Mouse (Mus musculus): ENCODE results near the gene Lrrfip1. TPM values are rescaled to one million over a fixed set of nuclear protein-coding genes. Genes with fewer than 3 reads are reported as not detected.

The Lrrfip1 gene
- total RNA-seq, 2 experiments from 2014 or later: 42.7 to 57.2 TPM

- DNase-seq: no peak
Measured at GRCm38 (mm10) chr1:91086748-91087147, 88.2 kb downstream of the Lrrfip1 start.

- DNase-seq: no peak
Measured at GRCm38 (mm10) chr1:91088027-91088426, 89.5 kb downstream of the Lrrfip1 start.

GRCm38 (mm10) chr1:91088941-91089340 lies 90.4 kb downstream of the Lrrfip1 start:
- DNase-seq: no peak

- no peak for DNase-seq
Measured at GRCm38 (mm10) chr1:91090456-91090855, 91.9 kb downstream of the Lrrfip1 start.

GRCm38 (mm10) chr1:91092451-91092850 lies 93.9 kb downstream of the Lrrfip1 start:
- DNase-seq: no peak

GRCm38 (mm10) chr1:91093296-91093695 lies 94.8 kb downstream of the Lrrfip1 start:
- no peak for DNase-seq

GRCm38 (mm10) chr1:91094001-91094400 lies 95.5 kb downstream of the Lrrfip1 start:
- DNase-seq: no peak

- no peak for DNase-seq
Measured at GRCm38 (mm10) chr1:91095258-91095657, 96.7 kb downstream of the Lrrfip1 start.

- no peak for DNase-seq
Measured at GRCm38 (mm10) chr1:91095853-91096252, 97.3 kb downstream of the Lrrfip1 start.

- no peak for DNase-seq
Measured at GRCm38 (mm10) chr1:91096490-91096889, 98.0 kb downstream of the Lrrfip1 start.

GRCm38 (mm10) chr1:91097283-91097834 lies 98.8 kb downstream of the Lrrfip1 start:
- no peak for DNase-seq

GRCm38 (mm10) chr1:91098887-91099286 lies 100.3 kb downstream of the Lrrfip1 start:
- DNase-seq: peak; percentile 85

- DNase-seq: no peak
Measured at GRCm38 (mm10) chr1:91101709-91102440, 103.3 kb downstream of the Lrrfip1 start.

GRCm38 (mm10) chr1:91103366-91103983 lies 104.9 kb downstream of the Lrrfip1 start:
- DNase-seq: no peak

GRCm38 (mm10) chr1:91107548-91107947 lies 109.0 kb downstream of the Lrrfip1 start:
- DNase-seq: no peak

GRCm38 (mm10) chr1:91109302-91109701 lies 110.8 kb downstream of the Lrrfip1 start:
- DNase-seq: peak; percentile 34

GRCm38 (mm10) chr1:91112171-91112570 lies 113.6 kb downstream of the Lrrfip1 start:
- DNase-seq: no peak

- no peak for DNase-seq
Measured at GRCm38 (mm10) chr1:91112606-91113005, 114.1 kb downstream of the Lrrfip1 start.

- no peak for DNase-seq
Measured at GRCm38 (mm10) chr1:91122121-91122520, 123.6 kb downstream of the Lrrfip1 start.

GRCm38 (mm10) chr1:91123004-91123403 lies 124.5 kb downstream of the Lrrfip1 start:
- DNase-seq: no peak

GRCm38 (mm10) chr1:91123466-91123865 lies 124.9 kb downstream of the Lrrfip1 start:
- DNase-seq: no peak

- no peak for DNase-seq
Measured at GRCm38 (mm10) chr1:91128849-91129248, 130.3 kb downstream of the Lrrfip1 start.

- no peak for DNase-seq
Measured at GRCm38 (mm10) chr1:91137036-91137435, 138.5 kb downstream of the Lrrfip1 start.

- DNase-seq: no peak
Measured at GRCm38 (mm10) chr1:91144813-91145212, 146.3 kb downstream of the Lrrfip1 start, which contains the start of gene Rbm44. Rbm44 (plus strand) TSS chr1:91145089.

Measured in adrenal gland, postnatal 10 days (tissue).